Mouse (Mus musculus) E14TG2a.4 (cell line): ENCODE measurements around the gene Iqschfp.

Experiments
- CTCF ChIP-seq: conservative IDR thresholded peaks from 2 replicates; pipeline ENCODE4 v1.5.1; 2014; ENCODE audit warnings: low read length
- NANOG ChIP-seq: IDR thresholded peaks from 2 replicates; pipeline ENCODE4 v1.6.1; 2014; ENCODE audit warnings: borderline replicate concordance, low read length, mixed read lengths
- POU5F1 ChIP-seq: IDR thresholded peaks from 2 replicates; pipeline ENCODE4 v1.6.1; 2014; ENCODE audit warnings: low read length, borderline replicate concordance

DNA sequence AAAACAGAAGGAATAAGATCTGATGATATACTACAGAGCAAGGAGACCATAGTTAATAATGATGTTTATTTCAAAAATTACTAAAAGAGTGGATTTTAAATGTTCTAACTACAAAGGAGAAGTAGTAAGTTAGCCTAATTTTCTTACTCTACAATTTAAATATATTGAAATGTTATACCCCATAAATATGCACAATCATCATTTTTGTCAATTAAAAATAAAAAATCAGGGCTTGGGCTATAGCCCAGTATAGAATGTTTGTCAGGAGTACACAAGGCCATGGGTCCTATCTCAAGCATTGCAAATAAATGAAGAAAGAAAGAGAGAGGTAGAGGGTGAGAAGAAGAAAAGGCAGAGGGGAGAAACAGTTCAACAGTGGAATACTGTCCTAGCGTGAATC, 559.6 kb downstream of the Iqschfp start:
- TF ChIP-seq CTCF = no peak
- TF ChIP-seq NANOG = no peak
- TF ChIP-seq POU5F1 = no peak
